ENCODE assay signal across 8 mouse cellular contexts in genomic region chr15:82416797-82417789, GRCm38 (mm10). TPM values are rescaled to one million over a fixed set of nuclear protein-coding genes. Genes with fewer than 3 reads are reported as not detected.
A peak's percentile ranks its signal among the peaks of the same experiment; 100 is the strongest.
DNase-seq lines count a peak whose midpoint lies in the region; ATAC-seq and TF ChIP-seq lines count a peak whose summit lies in the region.

No protein-coding gene starts in this region.

- 0 out of 2 replicates have a peak overlapping the region, but pooled peaks have one; percentile 25 for H3K4me2 ChIP-seq in embryonic facial prominence, embryonic 15.5 days (replicated peaks)
- peak overlapping the region; percentile 32; the same call in 1 of the 2 replicates for H3K4me2 ChIP-seq in kidney, embryonic 14.5 days (replicated peaks; ENCODE audit: low read depth, low read length)
- peak overlapping the region; percentile 30 for H3K4me2 ChIP-seq in limb, embryonic 14.5 days (replicated peaks; ENCODE audit: low read depth, low read length, severe bottlenecking)
- H3K4me2 ChIP-seq in midbrain, postnatal 0 days (ENCODE audit: low read depth, low read length, poor library complexity, severe bottlenecking) = no peak overlapping the region

- H3K9me3 ChIP-seq in embryonic facial prominence, embryonic 15.5 days (replicated peaks) = no peaks in the 10 kb centered on the region
- H3K9me3 ChIP-seq in kidney, embryonic 14.5 days (ENCODE audit: control insufficient read depth, low read length) = no peaks in the 10 kb centered on the region
- H3K9me3 ChIP-seq in limb, embryonic 14.5 days (ENCODE audit: control insufficient read depth, low read length) = no peaks in the 10 kb centered on the region
- no peaks in the 10 kb centered on the region for H3K9me3 ChIP-seq in midbrain, postnatal 0 days (ENCODE audit: low read length)

- no peak overlapping the region for H3K9ac ChIP-seq in embryonic facial prominence, embryonic 15.5 days
- H3K9ac ChIP-seq in kidney, embryonic 14.5 days (ENCODE audit: low read depth, low read length) = 0 out of 2 replicates have a peak overlapping the region, but pooled peaks have one; percentile 18
- H3K9ac ChIP-seq in limb, embryonic 14.5 days (ENCODE audit: low read depth, low read length, severe bottlenecking) = peak overlapping the region; percentile 21; the same call in 1 of the 2 replicates
- no peak overlapping the region for H3K9ac ChIP-seq in midbrain, postnatal 0 days (replicated peaks; ENCODE audit: low read length, poor library complexity, severe bottlenecking)

- no peaks in the 10 kb centered on the region for H3K27me3 ChIP-seq in embryonic facial prominence, embryonic 15.5 days
- no peaks in the 10 kb centered on the region for H3K27me3 ChIP-seq in kidney, embryonic 14.5 days (ENCODE audit: control insufficient read depth, insufficient read depth, low read length)
- no peaks in the 10 kb centered on the region for H3K27me3 ChIP-seq in limb, embryonic 14.5 days (ENCODE audit: control insufficient read depth, insufficient read depth, low read length)
- H3K27me3 ChIP-seq in midbrain, postnatal 0 days (ENCODE audit: insufficient read depth, low read length) = no peaks in the 10 kb centered on the region

- H3K4me1 ChIP-seq in bone marrow, adult 2 months (ENCODE audit: control insufficient read depth, insufficient read depth, low read length) = no peaks in the 10 kb centered on the region
- peaks cover 10% of the 10 kb centered on the region; the same call in 1 of the 2 replicates for H3K4me1 ChIP-seq in embryonic facial prominence, embryonic 15.5 days
- H3K4me1 ChIP-seq in kidney, embryonic 14.5 days (ENCODE audit: control insufficient read depth, insufficient read depth, low read length) = peaks cover 7% of the 10 kb centered on the region; the same call in 1 of the 2 replicates
- H3K4me1 ChIP-seq in limb, embryonic 14.5 days (ENCODE audit: control insufficient read depth, insufficient read depth, low read length) = peaks cover 7% of the 10 kb centered on the region; the same call in 1 of the 2 replicates
- no peaks in the 10 kb centered on the region for H3K4me1 ChIP-seq in midbrain, postnatal 0 days (ENCODE audit: insufficient read depth, low read length)

- H3K36me3 ChIP-seq in embryonic facial prominence, embryonic 15.5 days = no peaks in the 10 kb centered on the region
- H3K36me3 ChIP-seq in kidney, embryonic 14.5 days (ENCODE audit: control insufficient read depth, insufficient read depth, low read length) = no peaks in the 10 kb centered on the region
- H3K36me3 ChIP-seq in limb, embryonic 14.5 days (ENCODE audit: control insufficient read depth, insufficient read depth, low read length) = no peaks in the 10 kb centered on the region
- no peaks in the 10 kb centered on the region for H3K36me3 ChIP-seq in midbrain, postnatal 0 days (ENCODE audit: insufficient read depth, low read length)

- 39% methylated on average over 16 of the region's 16 CpGs for WGBS in bone marrow, adult 2 months
- WGBS in embryonic facial prominence, embryonic 15.5 days = 20% methylated on average over 16 of the region's 16 CpGs
- WGBS in kidney, embryonic 14.5 days = 30% methylated on average over 16 of the region's 16 CpGs
- 27% methylated on average over 16 of the region's 16 CpGs for WGBS in limb, embryonic 14.5 days
- 18% methylated on average over 16 of the region's 16 CpGs for WGBS in midbrain, postnatal 0 days

- DNase-seq in A20 (ENCODE audit: low read depth, low spot score) = peak; percentile 65
- peak; percentile 86 to 90 for DNase-seq in heart, adult 9 months (ENCODE audit: low spot score in 2 of 2)
- DNase-seq in limb, embryonic 14.5 days (ENCODE audit: low spot score) = peak; percentile 71
- peak; percentile 76 for DNase-seq in midbrain, postnatal 0 days (ENCODE audit: low spot score)
- peak; percentile 36 to 74 for DNase-seq in spleen, postnatal 10 days (ENCODE audit: low spot score in 2 of 2)

- peak; percentile 79 for ATAC-seq in embryonic facial prominence, embryonic 15.5 days (ENCODE audit: insufficient number of reproducible peaks, low FRiP score, low TSS enrichment, low read depth)
- ATAC-seq in kidney, embryonic 14.5 days (ENCODE audit: low FRiP score, low TSS enrichment) = peak; percentile 88
- peak; percentile 83 for ATAC-seq in limb, embryonic 14.5 days (ENCODE audit: low FRiP score, low read depth)
- peak; percentile 79 for ATAC-seq in midbrain, postnatal 0 days (ENCODE audit: low FRiP score)

- TF ChIP-seq POLR2A in bone marrow, adult 2 months (IDR thresholded peaks at IDR 0.05; ENCODE audit: borderline replicate concordance, control insufficient read depth, low read depth, low read length) = no peak
- TF ChIP-seq POLR2A in limb, embryonic 14.5 days (IDR thresholded peaks at IDR 0.05; ENCODE audit: borderline replicate concordance, extremely low read depth, insufficient read depth, insufficient read length) = no peak

- H3K4me3 ChIP-seq in bone marrow, adult 2 months (replicated peaks; ENCODE audit: control insufficient read depth, low read depth, low read length) = no peak overlapping the region
- H3K4me3 ChIP-seq in embryonic facial prominence, embryonic 15.5 days (replicated peaks) = 0 out of 2 replicates have a peak overlapping the region, but pooled peaks have one; percentile 10
- H3K4me3 ChIP-seq in kidney, embryonic 14.5 days (ENCODE audit: low read length) = no peak overlapping the region
- H3K4me3 ChIP-seq in limb, embryonic 14.5 days (replicated peaks; ENCODE audit: low read length) = no peak overlapping the region
- H3K4me3 ChIP-seq in midbrain, postnatal 0 days (ENCODE audit: low read depth, low read length) = no peak overlapping the region

- H3K27ac ChIP-seq in bone marrow, adult 2 months (ENCODE audit: control insufficient read depth, insufficient read depth, low read depth, low read length, poor library complexity) = no peak overlapping the region; the same call in 1 of the 2 replicates
- 0 out of 2 replicates have a peak overlapping the region, but pooled peaks have one; percentile 11 for H3K27ac ChIP-seq in embryonic facial prominence, embryonic 15.5 days (replicated peaks)
- no peak overlapping the region for H3K27ac ChIP-seq in kidney, embryonic 14.5 days (ENCODE audit: low read depth, low read length)
- H3K27ac ChIP-seq in limb, embryonic 14.5 days (replicated peaks; ENCODE audit: low read depth, low read length) = peak overlapping the region; percentile 43; the same call in 1 of the 2 replicates
- no peak overlapping the region for H3K27ac ChIP-seq in midbrain, postnatal 0 days (ENCODE audit: low read depth, low read length)

- peak; percentile 86 for TF ChIP-seq CTCF in bone marrow, adult 2 months (IDR thresholded peaks at IDR 0.05; ENCODE audit: control insufficient read depth, insufficient read depth, low read length)
- TF ChIP-seq CTCF in midbrain, postnatal 0 days (IDR thresholded peaks at IDR 0.05) = peak; percentile 76

RNA-seq across cellular contexts. Expression of gene Cyp2d10, which starts 10.1 kb away (rescaled TPM):
- polyA plus RNA-seq in bone marrow, adult 2 months (2011; ENCODE audit: insufficient read depth, insufficient read length, low replicate concordance, missing spikeins) = 1.4 and 3.4 TPM in 2 replicates
- polyA plus RNA-seq in embryonic facial prominence, embryonic 15.5 days (2015; fragmentation: Nextera tagmentation; extraction: Ambion mirVana) = not detected in 2 replicates
- not detected in 2 replicates for polyA plus RNA-seq in kidney, embryonic 14.5 days (2014; fragmentation: Nextera tagmentation; extraction: Ambion mirVana)
- not detected in 2 replicates for polyA plus RNA-seq in limb, embryonic 14.5 days (2012; rRNA removed)
- polyA plus RNA-seq in limb, embryonic 14.5 days (2014; fragmentation: Nextera tagmentation; extraction: Ambion mirVana) = not detected in 2 replicates
- not detected in 2 replicates for total RNA-seq in midbrain, postnatal 0 days (2014; rRNA removed)
- not detected in 2 replicates for polyA plus RNA-seq in midbrain, postnatal 0 days (2015; fragmentation: Nextera tagmentation; extraction: Ambion mirVana)

RNA-seq across cellular contexts. Expression of gene Cyp2d9, which starts 16.1 kb away (rescaled TPM):
- polyA plus RNA-seq in bone marrow, adult 2 months (2011; ENCODE audit: insufficient read depth, insufficient read length, low replicate concordance, missing spikeins) = 1.3 and 5.0 TPM in 2 replicates
- not detected in 2 replicates for polyA plus RNA-seq in embryonic facial prominence, embryonic 15.5 days (2015; fragmentation: Nextera tagmentation; extraction: Ambion mirVana)
- 0.16 TPM in 1 of 2 replicates, not detected in the other for polyA plus RNA-seq in kidney, embryonic 14.5 days (2014; fragmentation: Nextera tagmentation; extraction: Ambion mirVana)
- polyA plus RNA-seq in limb, embryonic 14.5 days (2012; rRNA removed) = 0.26 TPM in 1 of 2 replicates, not detected in the other
- not detected in 2 replicates for polyA plus RNA-seq in limb, embryonic 14.5 days (2014; fragmentation: Nextera tagmentation; extraction: Ambion mirVana)
- total RNA-seq in midbrain, postnatal 0 days (2014; rRNA removed) = not detected in 2 replicates
- polyA plus RNA-seq in midbrain, postnatal 0 days (2015; fragmentation: Nextera tagmentation; extraction: Ambion mirVana) = not detected in 2 replicates

RNA-seq across cellular contexts. Expression of gene Cyp2d11, which starts 23.3 kb away (rescaled TPM):
- not detected in 2 replicates for polyA plus RNA-seq in bone marrow, adult 2 months (2011; ENCODE audit: insufficient read depth, insufficient read length, low replicate concordance, missing spikeins)
- not detected in 2 replicates for polyA plus RNA-seq in embryonic facial prominence, embryonic 15.5 days (2015; fragmentation: Nextera tagmentation; extraction: Ambion mirVana)
- not detected in 2 replicates for polyA plus RNA-seq in kidney, embryonic 14.5 days (2014; fragmentation: Nextera tagmentation; extraction: Ambion mirVana)
- not detected in 2 replicates for polyA plus RNA-seq in limb, embryonic 14.5 days (2012; rRNA removed)
- polyA plus RNA-seq in limb, embryonic 14.5 days (2014; fragmentation: Nextera tagmentation; extraction: Ambion mirVana) = not detected in 2 replicates
- total RNA-seq in midbrain, postnatal 0 days (2014; rRNA removed) = not detected in 2 replicates
- polyA plus RNA-seq in midbrain, postnatal 0 days (2015; fragmentation: Nextera tagmentation; extraction: Ambion mirVana) = not detected in 2 replicates

RNA-seq across cellular contexts. Expression of gene Cyp2d22, which starts 37.0 kb away (rescaled TPM):
- polyA plus RNA-seq in bone marrow, adult 2 months (2011; ENCODE audit: insufficient read depth, insufficient read length, low replicate concordance, missing spikeins) = 5.2 and 7.2 TPM in 2 replicates
- polyA plus RNA-seq in embryonic facial prominence, embryonic 15.5 days (2015; fragmentation: Nextera tagmentation; extraction: Ambion mirVana) = 12.2 and 12.3 TPM in 2 replicates
- 7.0 and 8.2 TPM in 2 replicates for polyA plus RNA-seq in kidney, embryonic 14.5 days (2014; fragmentation: Nextera tagmentation; extraction: Ambion mirVana)
- 27.5 and 29.5 TPM in 2 replicates for polyA plus RNA-seq in limb, embryonic 14.5 days (2012; rRNA removed)
- polyA plus RNA-seq in limb, embryonic 14.5 days (2014; fragmentation: Nextera tagmentation; extraction: Ambion mirVana) = 5.2 and 6.4 TPM in 2 replicates
- 1.6 and 2.4 TPM in 2 replicates for total RNA-seq in midbrain, postnatal 0 days (2014; rRNA removed)
- polyA plus RNA-seq in midbrain, postnatal 0 days (2015; fragmentation: Nextera tagmentation; extraction: Ambion mirVana) = 1.7 and 2.2 TPM in 2 replicates

Comparison
In these comparisons a context has a peak if more than half of its experiments do, and no peak if none do; other contexts are left out.
1. H3K27ac ChIP-seq: peak in embryonic facial prominence, embryonic 15.5 days (single experiment) and limb, embryonic 14.5 days (single experiment); none in bone marrow, adult 2 months (single experiment), kidney, embryonic 14.5 days (single experiment) and midbrain, postnatal 0 days (single experiment).
2. H3K9ac ChIP-seq: peak in kidney, embryonic 14.5 days (single experiment) and limb, embryonic 14.5 days (single experiment); none in embryonic facial prominence, embryonic 15.5 days (single experiment) and midbrain, postnatal 0 days (single experiment).
3. Peak in every context shown above with its lines, with median percentiles within 50 percentile points of each other: DNase-seq and ATAC-seq.